Mouse (Mus musculus) hindlimb bud, embryonic 11.5 days (tissue): ENCODE results near the gene Eif1ax.
A peak's percentile ranks its signal among the peaks of the same experiment; 100 is the strongest.
"Not testable (repeated sequence)": the region's sequence is repeated elsewhere in the genome, so short reads cannot be mapped to it uniquely, and the experiment has no call there.

Experiments
- DNase-seq: peaks from one replicate; pipeline ENCODE4 v3.0.0-alpha.2; 2012; ENCODE audit warnings: low read depth, low spot score; ENCODE audit errors: extremely low spot score

Gene Eif1ax

GRCm38 (mm10) chrX:159371831-159372752 is at the start of gene Eif1ax:
Gene Eif1ax (plus strand): TSS chrX:159372178.
- DNase-seq = peak; percentile 14

DNA sequence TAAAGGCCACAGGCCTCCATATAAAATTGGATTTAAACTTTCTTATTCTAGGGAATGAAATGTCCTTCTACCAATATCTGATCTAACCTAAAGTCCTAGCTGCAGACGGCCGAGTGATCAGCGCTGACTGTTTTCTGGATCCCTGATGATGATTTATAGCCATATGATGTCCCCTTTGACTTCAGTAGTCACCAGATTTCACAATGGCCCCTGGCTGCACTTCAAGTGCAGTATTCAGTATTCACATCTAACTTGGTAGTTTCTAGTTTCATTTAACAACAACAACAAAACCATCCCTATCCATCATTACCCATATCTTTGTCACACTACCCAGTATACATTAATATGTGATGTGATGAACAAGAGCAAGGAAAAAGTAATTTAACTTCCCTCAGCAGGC is 7.5 kb upstream of the Eif1ax start:
- no peak for DNase-seq

DNA sequence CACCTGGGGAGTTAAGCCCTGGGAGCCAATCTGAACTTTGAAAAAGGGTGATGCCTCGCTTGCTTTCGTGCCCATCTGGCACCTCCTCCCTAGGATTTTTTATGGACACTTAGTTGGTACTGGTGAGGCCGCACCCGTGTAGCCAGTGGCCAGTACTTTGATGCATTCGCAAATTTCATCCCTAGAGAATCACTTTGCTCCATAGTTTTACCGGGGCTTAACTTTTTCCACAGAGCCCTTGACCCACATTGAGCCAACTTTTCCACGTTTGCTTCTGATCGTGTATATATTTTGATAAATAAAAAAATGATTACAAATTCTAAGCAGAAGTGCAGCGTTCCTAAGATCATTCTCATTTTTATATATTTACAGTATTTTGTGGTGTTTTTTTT is 771 bp downstream of the Eif1ax start:
- DNase-seq = no peak

GRCm38 (mm10) chrX:159387105-159387504 is 15.1 kb downstream of the Eif1ax start:
- no peak for DNase-seq

DNA sequence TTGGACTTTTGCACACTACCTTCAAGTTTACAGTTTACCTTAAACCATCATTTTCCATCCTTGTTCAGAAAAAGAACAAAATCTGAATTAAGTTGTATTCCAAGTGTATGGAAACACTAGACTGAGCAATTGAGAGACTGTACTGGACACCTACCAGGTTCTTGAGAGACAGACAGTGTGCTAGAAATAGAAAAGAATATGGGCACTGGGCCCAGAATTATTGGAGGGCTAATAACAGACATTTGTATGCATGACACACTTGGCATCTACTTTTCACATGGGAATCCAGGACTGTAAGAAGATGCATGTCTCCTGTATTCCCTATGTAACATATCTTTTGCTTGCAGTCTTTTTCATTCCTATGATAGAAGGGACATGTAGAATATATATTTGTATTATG is 17.0 kb downstream of the Eif1ax start:
- no peak for DNase-seq

DNA sequence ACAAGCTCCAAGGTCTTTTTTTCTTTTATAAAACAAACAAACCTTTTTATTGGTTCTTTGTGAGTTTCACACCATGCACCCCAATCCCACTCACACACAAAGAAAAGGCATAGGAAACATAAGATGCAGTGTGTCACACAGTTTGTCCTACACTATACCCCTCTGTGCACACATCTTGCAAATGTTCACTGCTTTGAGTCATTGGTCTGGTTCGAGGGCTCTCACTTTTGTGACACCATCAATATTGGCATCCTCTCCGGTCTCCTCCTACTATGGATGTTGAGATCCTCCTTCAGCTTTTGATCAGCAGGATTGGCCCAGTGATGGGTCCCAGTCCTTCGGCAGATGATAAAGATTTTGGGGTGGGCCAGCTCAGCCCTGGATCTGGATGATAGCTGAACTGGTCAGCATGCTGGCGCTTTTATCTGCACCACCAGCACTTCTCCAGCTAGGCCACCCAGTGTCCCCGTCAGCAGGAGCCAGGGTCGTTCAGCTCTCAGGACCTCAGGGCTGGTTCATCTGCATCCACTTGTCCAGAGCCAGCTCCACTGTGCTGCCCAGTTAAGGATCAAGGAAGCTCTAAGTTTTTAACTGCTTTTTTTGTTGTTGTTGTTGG is 18.5 kb downstream of the Eif1ax start:
- no peak for DNase-seq

GRCm38 (mm10) chrX:159391239-159391638 is 19.3 kb downstream of the Eif1ax start:
- DNase-seq = no peak

- DNase-seq = no peak
These were observed 37.3 kb downstream of the Eif1ax start for GRCm38 (mm10) chrX:159409253-159409652.

DNA sequence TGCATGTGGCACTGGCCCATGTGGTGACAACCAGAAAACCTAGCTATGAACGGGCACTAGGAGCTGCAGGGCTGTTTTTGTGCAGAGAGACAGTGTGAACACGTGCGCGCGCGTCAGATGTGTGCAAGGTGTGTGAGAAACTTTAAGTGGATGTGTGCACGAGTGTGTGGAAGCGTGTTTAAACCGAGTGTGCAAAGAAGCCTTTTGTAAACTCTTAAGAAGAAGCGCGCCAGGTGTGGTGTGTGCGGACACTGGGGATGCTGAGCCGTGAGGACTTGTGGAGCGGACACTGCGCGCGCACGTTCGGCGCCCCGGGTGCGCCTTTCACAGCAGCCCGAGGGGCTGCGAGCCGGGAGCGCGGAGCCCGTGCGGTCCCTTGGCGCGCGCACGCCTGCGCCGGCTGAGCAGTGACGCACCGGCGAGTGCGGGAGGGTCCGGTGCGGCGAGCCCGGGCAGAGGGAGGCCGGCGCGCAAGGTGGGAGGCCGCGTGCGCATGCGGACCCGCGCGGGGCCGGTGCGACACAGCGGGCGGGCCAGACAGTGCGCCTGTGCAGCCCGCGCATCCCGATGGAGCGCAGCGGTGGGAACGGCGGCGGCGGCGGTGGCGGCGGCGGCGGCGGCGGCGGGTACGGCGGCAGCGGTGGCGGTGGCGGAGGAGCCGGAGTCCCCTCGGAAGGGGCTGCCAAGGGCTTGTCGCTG is 42.3 kb downstream of the Eif1ax start, which contains the start of gene Map7d2:
Gene Map7d2, plus strand, starts transcription at position 443 of the 699 bp plus-strand sequence.
- DNase-seq = no peak

DNA sequence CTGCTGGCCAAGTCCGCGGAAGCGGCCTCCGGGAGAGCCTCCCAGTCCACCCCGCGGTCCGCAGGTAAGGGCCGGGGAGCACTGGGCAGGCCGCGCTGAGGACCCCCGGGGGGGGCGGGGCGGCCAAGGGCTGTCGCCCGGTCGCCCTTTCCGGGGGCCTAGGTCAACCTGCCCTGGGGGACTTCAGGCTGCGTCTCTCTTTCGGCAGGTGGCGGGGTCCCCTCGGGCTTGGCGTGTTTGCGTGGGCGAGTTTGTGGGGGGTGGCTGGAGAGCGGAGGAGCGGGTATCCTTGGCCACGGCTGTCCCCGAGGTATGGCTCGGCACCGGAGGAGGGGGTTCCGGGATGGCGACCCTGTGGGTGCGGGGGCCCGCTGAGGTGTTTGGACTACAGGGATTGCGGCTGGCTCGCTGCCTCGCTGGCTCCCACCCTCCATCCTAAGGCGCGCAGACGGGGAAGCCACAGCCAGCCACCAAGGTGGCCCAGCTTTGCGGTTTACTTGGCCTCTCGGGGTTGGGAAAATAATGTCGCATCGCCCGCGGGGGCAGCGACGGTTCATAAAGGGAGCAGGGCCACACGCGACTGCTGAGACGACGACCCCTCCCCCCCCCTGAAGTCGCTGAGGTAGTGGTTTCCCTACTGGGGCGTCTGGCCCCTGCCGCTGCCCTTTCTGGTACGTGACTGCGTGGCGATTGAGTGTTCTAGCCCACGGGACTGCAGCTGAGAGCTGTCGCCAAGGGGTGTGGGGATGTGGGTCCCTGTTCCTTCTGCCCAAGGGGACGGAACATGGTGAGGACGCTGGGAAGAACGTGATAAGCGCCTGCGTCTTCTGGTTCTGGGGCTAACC is 43.1 kb downstream of the Eif1ax start:
- no peak for DNase-seq

DNA sequence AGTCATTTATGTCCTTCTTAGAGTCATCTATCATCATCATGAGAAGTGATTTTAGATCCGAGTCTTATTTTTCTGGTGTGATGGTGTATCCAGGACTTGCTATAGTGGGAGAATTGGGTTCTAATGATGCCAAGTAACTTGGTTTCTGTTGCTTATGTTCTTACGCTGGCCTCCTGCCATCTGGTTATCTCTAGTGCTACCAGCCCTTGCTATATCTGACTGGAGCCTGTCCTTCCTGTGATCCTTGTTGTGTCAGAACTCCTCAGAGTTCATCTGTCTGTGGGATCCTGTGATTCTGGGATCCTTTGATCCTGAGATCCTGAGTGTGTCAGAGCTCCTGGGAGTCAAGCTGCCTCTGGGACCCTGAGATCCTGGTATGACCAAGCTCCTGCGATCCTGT is 58.5 kb downstream of the Eif1ax start:
- DNase-seq = not testable (repeated sequence)
